Mouse (Mus musculus) olfactory bulb, adult 2 months (tissue): ENCODE data around the gene Sgca.

Source experiments
- CTCF ChIP-seq: fragments of 200-500 bp; IDR thresholded peaks from 2 replicates; pipeline ENCODE4 v1.5.1; 2012; ENCODE audit warnings: low read depth, mild to moderate bottlenecking, low read length, moderate library complexity; ENCODE audit not compliant: insufficient read depth
- POLR2A ChIP-seq: fragments of 200-500 bp; IDR thresholded peaks from 2 replicates; pipeline ENCODE4 v1.6.1; 2012; ENCODE audit warnings: mild to moderate bottlenecking, low read depth, low read length, moderate library complexity; ENCODE audit not compliant: insufficient read depth

DNA sequence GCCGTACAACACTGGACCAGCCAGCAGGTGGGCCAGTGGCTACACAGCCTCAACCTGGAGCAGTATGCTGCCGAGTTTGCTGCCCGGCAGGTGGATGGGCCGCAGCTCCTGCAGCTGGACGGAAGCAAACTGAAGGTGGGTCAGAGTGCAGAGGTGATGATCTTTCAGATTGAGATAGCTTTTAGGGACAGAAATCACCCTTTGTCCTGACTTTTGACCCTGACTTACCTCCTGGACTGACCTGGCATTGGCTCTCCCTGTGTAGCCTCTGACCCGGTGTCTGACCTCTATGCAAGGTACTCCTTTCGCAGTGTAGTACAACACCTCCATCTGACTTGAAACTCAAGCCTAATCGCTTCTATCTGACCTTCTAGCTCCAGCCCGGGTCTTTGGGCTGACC, 47.4 kb upstream of the Sgca start:
- TF ChIP-seq CTCF (no peak), POLR2A (no peak)
